Mouse (Mus musculus): ENCODE data around the gene Usp10. TPM values are rescaled to one million over a fixed set of nuclear protein-coding genes. Genes with fewer than 3 reads are reported as not detected.
A peak's percentile ranks its signal among the peaks of the same experiment; 100 is the strongest.

Gene Usp10
- polyA plus RNA-seq, 1 experiment, result 133 TPM

GRCm38 (mm10) chr8:119883281-119883680 lies 26.9 kb upstream of the Usp10 start:
- Histone ChIP-seq H3K4me1 (ENCODE audit: control insufficient read depth, insufficient read depth, low read length) (no peaks in the 10 kb centered on the region), H3K27ac (ENCODE audit: control insufficient read depth, insufficient read depth, low read depth, low read length, poor library complexity) (no peak overlapping the region), H3K4me3 (replicated peaks; ENCODE audit: control insufficient read depth, low read depth, low read length) (no peak overlapping the region)
- WGBS, result 88% methylated on average over 7 of the region's 7 CpGs
- no peak for TF ChIP-seq POLR2A (IDR thresholded peaks at IDR 0.05; ENCODE audit: borderline replicate concordance, control insufficient read depth, low read depth, low read length)
- no peak for TF ChIP-seq CTCF (IDR thresholded peaks at IDR 0.05; ENCODE audit: control insufficient read depth, insufficient read depth, low read length)

DNA sequence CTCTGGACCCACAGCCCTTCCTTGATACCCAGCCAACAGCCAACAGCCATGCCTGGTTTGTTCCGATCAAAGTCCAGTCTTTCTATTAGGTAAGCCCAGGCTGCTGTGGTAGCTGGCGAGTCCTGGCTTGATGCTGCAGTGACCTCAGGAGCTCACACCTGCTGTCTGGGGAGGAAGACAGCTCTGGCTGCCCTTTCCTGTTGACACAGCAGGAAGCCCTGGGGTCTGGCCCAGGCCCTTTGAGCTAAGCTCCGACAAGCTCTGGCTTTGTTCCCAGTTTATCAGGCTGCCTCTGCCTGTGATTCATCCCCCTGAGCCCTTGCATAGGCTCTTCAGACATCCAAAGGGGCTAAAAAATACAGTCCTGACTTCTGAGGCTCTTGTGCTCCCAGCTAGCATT lies 24.5 kb upstream of the Usp10 start:
- WGBS, result 38% methylated on average over 3 of the region's 3 CpGs
- H3K4me3 ChIP-seq (replicated peaks; ENCODE audit: control insufficient read depth, low read depth, low read length), result no peak overlapping the region
- TF ChIP-seq POLR2A (IDR thresholded peaks at IDR 0.05; ENCODE audit: borderline replicate concordance, control insufficient read depth, low read depth, low read length) (no peak), CTCF (IDR thresholded peaks at IDR 0.05; ENCODE audit: control insufficient read depth, insufficient read depth, low read length) (no peak)
- no peaks in the 10 kb centered on the region for H3K4me1 ChIP-seq (ENCODE audit: control insufficient read depth, insufficient read depth, low read length)
- no peak overlapping the region for H3K27ac ChIP-seq (ENCODE audit: control insufficient read depth, insufficient read depth, low read depth, low read length, poor library complexity)

DNA sequence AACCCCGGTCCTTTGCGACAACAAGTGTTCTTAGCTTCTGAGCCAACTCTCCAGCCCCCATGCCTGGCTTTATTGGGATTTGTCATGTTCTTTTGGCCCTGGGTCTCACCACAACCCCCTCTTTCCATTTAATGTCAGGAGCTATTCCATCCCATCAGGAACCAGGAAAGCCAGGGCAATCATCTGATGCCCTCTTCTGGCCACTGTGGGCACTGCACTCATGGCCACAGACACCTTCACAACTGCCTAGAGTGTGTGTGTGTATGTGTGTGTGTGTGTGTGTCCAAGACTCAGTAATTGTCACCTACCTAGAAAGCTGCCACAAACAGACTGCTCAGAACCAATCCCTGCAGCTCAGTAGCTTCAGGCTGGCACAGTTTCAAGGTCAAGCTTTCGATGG lies 23.0 kb upstream of the Usp10 start:
- TF ChIP-seq POLR2A (IDR thresholded peaks at IDR 0.05; ENCODE audit: borderline replicate concordance, control insufficient read depth, low read depth, low read length) (no peak), CTCF (IDR thresholded peaks at IDR 0.05; ENCODE audit: control insufficient read depth, insufficient read depth, low read length) (peak; percentile 84)
- WGBS, result 93% methylated on average over 3 of the region's 3 CpGs

GRCm38 (mm10) chr8:119888012-119888411 lies 22.1 kb upstream of the Usp10 start:
- TF ChIP-seq CTCF (IDR thresholded peaks at IDR 0.05; ENCODE audit: control insufficient read depth, insufficient read depth, low read length) (no peak), POLR2A (IDR thresholded peaks at IDR 0.05; ENCODE audit: borderline replicate concordance, control insufficient read depth, low read depth, low read length) (no peak)
- Histone ChIP-seq H3K4me1 (ENCODE audit: control insufficient read depth, insufficient read depth, low read length) (no peaks in the 10 kb centered on the region), H3K4me3 (replicated peaks; ENCODE audit: control insufficient read depth, low read depth, low read length) (no peak overlapping the region), H3K27ac (ENCODE audit: control insufficient read depth, insufficient read depth, low read depth, low read length, poor library complexity) (no peak overlapping the region)
- WGBS, result 80% methylated on average over 4 of the region's 4 CpGs

More for the DNA sequence above, 23.0 kb upstream of the Usp10 start:
- H3K4me1 ChIP-seq (ENCODE audit: control insufficient read depth, insufficient read depth, low read length), result no peaks in the 10 kb centered on the region
- H3K4me3 ChIP-seq (replicated peaks; ENCODE audit: control insufficient read depth, low read depth, low read length), result no peak overlapping the region
- H3K27ac ChIP-seq (ENCODE audit: control insufficient read depth, insufficient read depth, low read depth, low read length, poor library complexity), result no peak overlapping the region

- 79% methylated on average over 4 of the region's 4 CpGs for WGBS
- TF ChIP-seq CTCF (IDR thresholded peaks at IDR 0.05; ENCODE audit: control insufficient read depth, insufficient read depth, low read length) (no peak), POLR2A (IDR thresholded peaks at IDR 0.05; ENCODE audit: borderline replicate concordance, control insufficient read depth, low read depth, low read length) (no peak)
- Histone ChIP-seq H3K4me1 (ENCODE audit: control insufficient read depth, insufficient read depth, low read length) (no peaks in the 10 kb centered on the region), H3K4me3 (replicated peaks; ENCODE audit: control insufficient read depth, low read depth, low read length) (no peak overlapping the region), H3K27ac (ENCODE audit: control insufficient read depth, insufficient read depth, low read depth, low read length, poor library complexity) (no peak overlapping the region)
Observed at GRCm38 (mm10) chr8:119897069-119897468, 13.1 kb upstream of the Usp10 start.

DNA sequence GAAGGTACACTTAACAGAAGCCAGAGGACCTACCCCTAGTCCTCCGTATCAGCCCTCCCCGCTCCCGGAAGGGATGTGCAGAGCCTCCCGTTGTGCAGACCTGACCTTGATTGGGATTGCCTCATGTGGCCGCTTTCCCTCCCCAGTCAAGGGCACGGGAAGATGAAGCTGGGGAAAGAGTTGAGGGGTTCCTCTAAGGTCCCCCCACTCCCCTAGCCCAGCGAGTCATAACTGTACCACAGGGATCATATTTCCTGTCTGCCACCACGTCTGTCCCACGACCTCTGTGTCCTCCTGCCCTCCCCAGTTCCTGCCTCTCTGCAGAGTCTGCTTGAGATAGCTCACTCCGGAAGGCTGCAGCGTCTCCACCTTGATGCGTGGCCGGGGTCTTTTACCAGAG lies 12.2 kb upstream of the Usp10 start:
- Histone ChIP-seq H3K27ac (ENCODE audit: control insufficient read depth, insufficient read depth, low read depth, low read length, poor library complexity) (no peak overlapping the region), H3K4me3 (replicated peaks; ENCODE audit: control insufficient read depth, low read depth, low read length) (no peak overlapping the region), H3K4me1 (ENCODE audit: control insufficient read depth, insufficient read depth, low read length) (no peaks in the 10 kb centered on the region)
- 10% methylated on average over 13 of the region's 13 CpGs for whole genome bisulfite sequencing
- TF ChIP-seq POLR2A (IDR thresholded peaks at IDR 0.05; ENCODE audit: borderline replicate concordance, control insufficient read depth, low read depth, low read length) (no peak), CTCF (IDR thresholded peaks at IDR 0.05; ENCODE audit: control insufficient read depth, insufficient read depth, low read length) (no peak)

GRCm38 (mm10) chr8:119901349-119901748 lies 8.8 kb upstream of the Usp10 start:
- WGBS, result 78% methylated on average over 3 of the region's 3 CpGs
- no peak for TF ChIP-seq POLR2A (IDR thresholded peaks at IDR 0.05; ENCODE audit: borderline replicate concordance, control insufficient read depth, low read depth, low read length)
- no peak for TF ChIP-seq CTCF (IDR thresholded peaks at IDR 0.05; ENCODE audit: control insufficient read depth, insufficient read depth, low read length)
- Histone ChIP-seq H3K27ac (ENCODE audit: control insufficient read depth, insufficient read depth, low read depth, low read length, poor library complexity) (no peak overlapping the region), H3K4me3 (replicated peaks; ENCODE audit: control insufficient read depth, low read depth, low read length) (no peak overlapping the region), H3K4me1 (ENCODE audit: control insufficient read depth, insufficient read depth, low read length) (no peaks in the 10 kb centered on the region)

DNA sequence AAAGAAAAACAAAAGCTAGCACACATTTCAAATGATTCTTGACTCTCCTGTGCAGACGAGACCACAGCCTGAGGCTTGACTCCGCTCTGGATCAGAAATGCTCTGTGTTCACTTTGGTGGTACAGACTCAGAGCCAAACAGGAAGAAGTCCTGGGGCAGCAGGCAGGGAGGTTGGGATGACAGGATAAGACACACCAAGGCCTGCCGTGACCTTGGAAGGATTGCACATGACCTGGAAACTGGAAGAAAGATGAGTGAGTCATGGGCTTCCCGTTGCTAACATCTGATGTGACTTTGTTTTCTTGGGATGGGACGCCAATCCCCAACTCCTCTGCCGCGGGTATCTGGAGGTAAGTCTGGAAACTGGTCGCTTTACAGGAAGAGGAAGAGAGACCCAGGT lies 8.2 kb upstream of the Usp10 start:
- TF ChIP-seq POLR2A (IDR thresholded peaks at IDR 0.05; ENCODE audit: borderline replicate concordance, control insufficient read depth, low read depth, low read length) (no peak), CTCF (IDR thresholded peaks at IDR 0.05; ENCODE audit: control insufficient read depth, insufficient read depth, low read length) (no peak)
- H3K4me1 ChIP-seq (ENCODE audit: control insufficient read depth, insufficient read depth, low read length), result no peaks in the 10 kb centered on the region
- 57% methylated on average over 8 of the region's 8 CpGs for WGBS
- H3K4me3 ChIP-seq (replicated peaks; ENCODE audit: control insufficient read depth, low read depth, low read length), result no peak overlapping the region
- no peak overlapping the region for H3K27ac ChIP-seq (ENCODE audit: control insufficient read depth, insufficient read depth, low read depth, low read length, poor library complexity)

DNA sequence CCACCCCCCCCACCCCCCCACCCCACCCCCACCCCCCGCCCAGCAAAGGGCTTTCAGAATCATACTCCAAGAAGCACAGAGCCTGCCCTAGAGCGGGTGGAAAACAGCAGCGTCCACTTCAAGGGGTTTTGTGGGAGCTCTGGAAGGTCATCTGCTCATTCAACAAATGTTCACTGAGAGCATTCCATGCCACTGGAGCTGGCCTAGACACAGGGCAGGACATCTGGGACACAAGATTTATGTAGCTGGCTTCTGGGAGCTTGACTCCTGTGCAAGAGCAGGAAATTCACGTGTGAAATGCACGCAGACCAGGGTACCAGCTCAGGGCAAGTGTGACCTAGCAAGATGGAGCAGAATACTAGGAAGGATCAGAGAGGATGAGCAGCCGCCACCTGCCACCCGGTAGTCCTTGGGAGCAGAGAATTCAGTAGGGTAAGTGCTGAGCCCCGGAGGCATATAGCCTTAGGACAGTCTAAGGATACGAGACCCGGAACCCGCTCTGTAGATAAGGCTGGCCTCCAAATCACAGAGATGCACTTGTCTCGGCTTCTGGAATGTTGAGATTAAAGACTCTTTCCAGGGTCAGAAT lies 5.7 kb upstream of the Usp10 start:
- Histone ChIP-seq H3K4me1 (ENCODE audit: control insufficient read depth, insufficient read depth, low read length) (no peaks in the 10 kb centered on the region), H3K27ac (ENCODE audit: control insufficient read depth, insufficient read depth, low read depth, low read length, poor library complexity) (no peak overlapping the region), H3K4me3 (replicated peaks; ENCODE audit: control insufficient read depth, low read depth, low read length) (no peak overlapping the region)
- no peak for TF ChIP-seq CTCF (IDR thresholded peaks at IDR 0.05; ENCODE audit: control insufficient read depth, insufficient read depth, low read length)
- no peak for TF ChIP-seq POLR2A (IDR thresholded peaks at IDR 0.05; ENCODE audit: borderline replicate concordance, control insufficient read depth, low read depth, low read length)
- WGBS, result 78% methylated on average over 12 of the region's 12 CpGs
